Mouse (Mus musculus) lung, adult 2 months (tissue): Measurements from ENCODE around the gene Slc52a3.

Experiments
- CTCF ChIP-seq: fragments of 200-500 bp; IDR thresholded peaks from 2 replicates; pipeline ENCODE4 v1.5.1; 2011; ENCODE audit warnings: mild to moderate bottlenecking, low read length, control low read depth; ENCODE audit not compliant: insufficient read depth
- POLR2A ChIP-seq: fragments of 200-500 bp; IDR thresholded peaks from 2 replicates; pipeline ENCODE4 v1.6.1; 2011; ENCODE audit warnings: low read depth, mild to moderate bottlenecking, control low read depth, low read length, borderline replicate concordance; ENCODE audit errors: extremely low read depth

DNA sequence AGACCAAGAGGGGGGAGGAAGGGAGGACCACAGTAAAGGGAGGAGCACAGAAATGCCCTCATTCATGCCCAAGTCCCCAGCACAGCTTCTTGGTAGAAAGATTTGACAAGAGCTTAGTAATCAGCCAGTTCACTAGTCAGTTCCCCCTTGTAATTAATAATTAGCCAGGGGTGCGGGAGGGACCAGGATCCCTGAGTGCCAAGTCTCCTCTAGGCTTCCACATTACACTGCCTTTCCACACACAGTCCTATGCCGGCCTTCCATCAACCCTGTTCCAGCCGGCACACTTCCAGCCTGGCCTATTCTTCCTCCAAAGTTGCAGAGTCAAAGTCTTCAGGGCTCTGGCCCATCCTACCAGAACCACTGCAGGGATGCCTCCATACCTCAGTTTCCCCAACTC lies 20.2 kb upstream of the Slc52a3 start:
- no peak for TF ChIP-seq CTCF
- TF ChIP-seq POLR2A, result no peak
